Mouse (Mus musculus) heart, embryonic 16.5 days (tissue): ENCODE data around the gene Aarsd1. TPM values are rescaled to one million over a fixed set of nuclear protein-coding genes. Genes with fewer than 3 reads are reported as not detected.
"Not testable (repeated sequence)": the region's sequence is repeated elsewhere in the genome, so short reads cannot be mapped to it uniquely, and the experiment has no call there.

Experiments used
- ATAC-seq: fragments of 200-750 bp; cut with Nextera tagmentation; replicated peaks from 2 replicates; pipeline ENCODE4 v1.8.0; 2017; ENCODE audit warnings: moderate number of reproducible peaks; ENCODE audit not compliant: insufficient read depth, low FRiP score; ENCODE audit errors: extremely low read depth
- H3K27ac ChIP-seq: fragments of 300-500 bp; sonication (generic); 2 replicates; pipeline ENCODE4 v1.5.1; 2014; ENCODE audit warnings: mild to moderate bottlenecking, low read length, control low read depth, moderate library complexity
- H3K27me3 ChIP-seq: fragments of 300-500 bp; sonication (generic); 2 replicates; pipeline ENCODE4 v1.6.1; 2014; ENCODE audit warnings: low read length, mixed read lengths; ENCODE audit not compliant: control insufficient read depth, insufficient read depth
- H3K36me3 ChIP-seq: fragments of 300-500 bp; sonication (generic); 2 replicates; pipeline ENCODE4 v1.6.1; 2014; ENCODE audit not compliant: control insufficient read depth, insufficient read depth
- H3K4me1 ChIP-seq: fragments of 300-500 bp; sonication (generic); 2 replicates; pipeline ENCODE4 v1.6.1; 2014; ENCODE audit warnings: low read length, mixed read lengths; ENCODE audit not compliant: control insufficient read depth, insufficient read depth
- H3K4me2 ChIP-seq: fragments of 300-500 bp; sonication (generic); 2 replicates; pipeline ENCODE4 v1.6.1; 2014; ENCODE audit warnings: low read depth, mild to moderate bottlenecking, control low read depth, low read length
- H3K4me3 ChIP-seq: fragments of 300-500 bp; sonication (generic); 2 replicates; pipeline ENCODE4 v1.5.1; 2014; ENCODE audit warnings: mild to moderate bottlenecking, control low read depth, low read length
- H3K9ac ChIP-seq: fragments of 300-500 bp; sonication (generic); 2 replicates; pipeline ENCODE4 v1.6.1; 2014; ENCODE audit warnings: low read length, control low read depth
- H3K9me3 ChIP-seq: fragments of 300-500 bp; sonication (generic); replicated peaks from 2 replicates; pipeline ENCODE4 v1.6.1; 2016; ENCODE audit warnings: low read length; ENCODE audit not compliant: control insufficient read depth
- WGBS: fragments of 180-500 bp; shearing (Covaris S2); extraction: QIAGEN DNeasy Blood & Tissue Kit; methylation state at CpG from one replicate; pipeline ENCODE4 v1.1.7; 2014; 5-methylcytosine and 5-hydroxymethylcytosine counted together
- polyA plus RNA-seq: library from polyadenylated mRNA; unstranded; fragments of >200 nt; fragmentation: Nextera tagmentation; extraction: Ambion mirVana; gene quantifications from 2 replicates; pipeline ENCODE4 v1.2.1, GENCODE M21; 2015

Aarsd1 gene
- polyA plus RNA-seq, 1 experiment from 2014 or later, result 42.8 TPM

- H3K36me3 ChIP-seq, result peaks cover 15% of the 10 kb centered on the region
- not testable (repeated sequence) for H3K4me1 ChIP-seq, H3K9ac ChIP-seq, H3K9me3 ChIP-seq, ATAC-seq, H3K27me3 ChIP-seq, H3K4me2 ChIP-seq, H3K27ac ChIP-seq, H3K4me3 ChIP-seq
- 53% methylated on average over 3 of the region's 3 CpGs for WGBS
Measured at GRCm38 (mm10) chr11:101438006-101438405, 20.6 kb upstream of the Aarsd1 start.

- 77% methylated on average over 4 of the region's 4 CpGs for WGBS
- Histone ChIP-seq H3K9ac (no peak overlapping the region), H3K4me1 (no peaks in the 10 kb centered on the region), H3K9me3 (no peaks in the 10 kb centered on the region), H3K4me3 (no peak overlapping the region), H3K27ac (no peak overlapping the region), H3K27me3 (no peaks in the 10 kb centered on the region), H3K36me3 (peaks cover 19% of the 10 kb centered on the region), H3K4me2 (no peak overlapping the region)
- ATAC-seq, result no peak
Measured at GRCm38 (mm10) chr11:101436916-101437315, 19.5 kb upstream of the Aarsd1 start.

- no peak for ATAC-seq
- no peak overlapping the region for H3K4me3 ChIP-seq
- H3K36me3 ChIP-seq, result peaks cover 29% of the 10 kb centered on the region
- H3K9ac ChIP-seq, result no peak overlapping the region
- no peak overlapping the region for H3K4me2 ChIP-seq
- H3K4me1 ChIP-seq, result no peaks in the 10 kb centered on the region
- whole genome bisulfite sequencing, result 66% methylated on average over 4 of the region's 4 CpGs
- H3K27ac ChIP-seq, result no peak overlapping the region
- no peaks in the 10 kb centered on the region for H3K9me3 ChIP-seq
- H3K27me3 ChIP-seq, result no peaks in the 10 kb centered on the region
Measured at GRCm38 (mm10) chr11:101435831-101436230, 18.4 kb upstream of the Aarsd1 start.

- Histone ChIP-seq H3K9me3 (no peaks in the 10 kb centered on the region), H3K27me3 (no peaks in the 10 kb centered on the region), H3K9ac (no peak overlapping the region), H3K4me3 (no peak overlapping the region), H3K4me2 (no peak overlapping the region), H3K36me3 (peaks cover 36% of the 10 kb centered on the region), H3K27ac (no peak overlapping the region), H3K4me1 (no peaks in the 10 kb centered on the region)
- WGBS, result 82% methylated on average over 13 of the region's 13 CpGs
- ATAC-seq, result no peak
Measured at GRCm38 (mm10) chr11:101433396-101433795, 16.0 kb upstream of the Aarsd1 start.

- no peak overlapping the region for H3K4me2 ChIP-seq
- ATAC-seq, result no peak
- peaks cover 36% of the 10 kb centered on the region for H3K36me3 ChIP-seq
- no peak overlapping the region for H3K27ac ChIP-seq
- H3K9ac ChIP-seq, result no peak overlapping the region
- H3K4me3 ChIP-seq, result no peak overlapping the region
- peaks cover 6% of the 10 kb centered on the region for H3K4me1 ChIP-seq
- H3K9me3 ChIP-seq, result no peaks in the 10 kb centered on the region
- H3K27me3 ChIP-seq, result no peaks in the 10 kb centered on the region
- WGBS, result 88% methylated on average over 9 of the region's 9 CpGs
Measured at GRCm38 (mm10) chr11:101431327-101431726, 13.9 kb upstream of the Aarsd1 start.

GRCm38 (mm10) chr11:101426165-101426564 lies 8.8 kb upstream of the Aarsd1 start:
- Histone ChIP-seq H3K27me3 (no peaks in the 10 kb centered on the region), H3K9me3 (no peaks in the 10 kb centered on the region), H3K4me3 (peak overlapping the region; percentile 100), H3K4me1 (peaks cover 15% of the 10 kb centered on the region), H3K36me3 (peaks cover 12% of the 10 kb centered on the region), H3K9ac (peak overlapping the region; percentile 94), H3K4me2 (peak overlapping the region; percentile 84), H3K27ac (no peak overlapping the region)
- ATAC-seq, result no peak
- WGBS, result 47% methylated on average over 8 of the region's 8 CpGs

- peaks cover 15% of the 10 kb centered on the region for H3K4me1 ChIP-seq
- under 1% methylated on average over 81 of the region's 81 CpGs for WGBS
- H3K27me3 ChIP-seq, result no peaks in the 10 kb centered on the region
- peak; percentile 90 for ATAC-seq
- H3K4me2 ChIP-seq, result peak within 1 kb of the TSS; percentile 84
- H3K4me3 ChIP-seq, result peak within 1 kb of the TSS; percentile 100
- no peaks in the 10 kb centered on the region for H3K9me3 ChIP-seq
- peaks cover 11% of the 10 kb centered on the region for H3K36me3 ChIP-seq
- peak within 1 kb of the TSS; percentile 94 for H3K9ac ChIP-seq
- H3K27ac ChIP-seq, result peak within 1 kb of the TSS; percentile 98
Measured at GRCm38 (mm10) chr11:101424925-101425813, 7.8 kb upstream of the Aarsd1 start, which contains the start of the genes Rundc1 and Ptges3l. Rundc1 (plus strand) TSS chr11:101425085. Ptges3l (minus strand) TSS chr11:101425333.

- peak; percentile 81 for ATAC-seq
Measured at GRCm38 (mm10) chr11:101424105-101424851, 6.9 kb upstream of the Aarsd1 start, which contains the start of gene Gm27029. Gm27029 (minus strand) TSS chr11:101424796.

More at GRCm38 (mm10) chr11:101424105-101424851, 6.9 kb upstream of the Aarsd1 start, which contains the start of gene Gm27029:
- Histone ChIP-seq H3K36me3 (peaks cover 8% of the 10 kb centered on the region; the same call in 1 of the 2 replicates), H3K4me1 (peaks cover 15% of the 10 kb centered on the region), H3K27me3 (no peaks in the 10 kb centered on the region), H3K4me2 (peak within 1 kb of the TSS; percentile 84), H3K9ac (peak within 1 kb of the TSS; percentile 94), H3K9me3 (no peaks in the 10 kb centered on the region), H3K4me3 (peak within 1 kb of the TSS; percentile 100), H3K27ac (peak within 1 kb of the TSS; percentile 98)
- WGBS, result 2% methylated on average over 23 of the region's 23 CpGs
